Mouse (Mus musculus): Measurements from ENCODE around the gene Nkain1. TPM values are rescaled to one million over a fixed set of nuclear protein-coding genes. Genes with fewer than 3 reads are reported as not detected.

Nkain1 gene
- total RNA-seq (2023) = 1 to 10 TPM in 1 of 2 experiments, under 1 TPM in 1; 0.78 to 1.1 TPM

GRCm38 (mm10) chr4:130574048-130574413 lies at the start of gene Nkain1:
Gene Nkain1, minus strand, starts transcription at chr4:130574173.

Other genes starting within 250 kb of the Nkain1 start
- gene Zcchc17, start 214.2 kb downstream of the Nkain1 start, total RNA-seq (2023) = 10 to 100 TPM; 18.4 to 23.6 TPM
- gene Snrnp40, start 214.0 kb downstream of the Nkain1 start, total RNA-seq (2023) = 10 to 100 TPM; 38.2 to 41.7 TPM
- 10 to 100 TPM; 55.4 to 58.6 TPM for gene Pum1, start 89.1 kb upstream of the Nkain1 start, total RNA-seq (2023)
- gene Sdc3, start 218.4 kb upstream of the Nkain1 start, total RNA-seq (2023) = 1 to 10 TPM; 5.1 to 6.4 TPM

All from neutrophil, adult 59 days (primary cell).